Mouse (Mus musculus) lung, postnatal 0 days (tissue): ENCODE measurements at regions not wholly inside any gene's neighbourhood (a gene's known extent, or its start where the extent isn't known, plus 50 kb on each side); places are given as distances from the start of the nearest gene placed in this dataset.

ENCODE experiments used
- ATAC-seq: fragments of 200-750 bp; cut with Nextera tagmentation; 2 replicates; pipeline ENCODE4 v1.8.0; 2017; ENCODE audit warnings: moderate library complexity
- DNase-seq: peaks from one replicate; pipeline ENCODE4 v3.0.0-alpha.2; 2016; ENCODE audit warnings: low spot score
- H3K27ac ChIP-seq: fragments of 300-500 bp; sonication (generic); 2 replicates; pipeline ENCODE4 v1.5.1; 2014; ENCODE audit warnings: antibody characterized with exemption, mild to moderate bottlenecking, low read length, mixed read lengths
- H3K27me3 ChIP-seq: fragments of 300-500 bp; sonication (generic); replicated peaks from 2 replicates; pipeline ENCODE4 v1.6.1; 2014; ENCODE audit warnings: low read length, mixed read lengths; ENCODE audit not compliant: insufficient read depth
- H3K36me3 ChIP-seq: fragments of 300-500 bp; sonication (generic); 2 replicates; pipeline ENCODE4 v1.6.1; 2014; ENCODE audit warnings: low read length, mixed read lengths; ENCODE audit not compliant: insufficient read depth
- H3K4me1 ChIP-seq: fragments of 300-500 bp; sonication (generic); 2 replicates; pipeline ENCODE4 v1.6.1; 2014; ENCODE audit warnings: antibody characterized with exemption, low read depth, low read length, mixed read lengths; ENCODE audit not compliant: insufficient read depth
- H3K4me2 ChIP-seq: fragments of 300-500 bp; sonication (generic); replicated peaks from 2 replicates; pipeline ENCODE4 v1.6.1; 2014; ENCODE audit warnings: low read depth, mild to moderate bottlenecking, low read length, moderate library complexity, mixed read lengths
- H3K4me3 ChIP-seq: fragments of 300-500 bp; sonication (generic); 2 replicates; pipeline ENCODE4 v1.5.1; 2014; ENCODE audit warnings: low read depth, low read length
- H3K9ac ChIP-seq: fragments of 300-500 bp; sonication (generic); replicated peaks from 2 replicates; pipeline ENCODE4 v1.6.1; 2014; ENCODE audit warnings: low read depth, mild to moderate bottlenecking
- H3K9me3 ChIP-seq: fragments of 300-500 bp; sonication (generic); 2 replicates; pipeline ENCODE4 v1.6.1; 2016; ENCODE audit warnings: low read length, mixed read lengths
- CTCF ChIP-seq: IDR thresholded peaks from 2 replicates; pipeline ENCODE4 v1.5.1; 2016; ENCODE audit warnings: antibody characterized with exemption, mild to moderate bottlenecking
- EP300 ChIP-seq: IDR thresholded peaks from 2 replicates; pipeline ENCODE4 v1.6.1; 2016; ENCODE audit warnings: antibody characterized with exemption, mild to moderate bottlenecking, control low read depth
- WGBS: fragments of 180-500 bp; shearing (Covaris S2); extraction: QIAGEN DNeasy Blood & Tissue Kit; methylation state at CpG from one replicate; pipeline ENCODE4 v1.1.7; 2014; 5-methylcytosine and 5-hydroxymethylcytosine counted together

- WGBS, result 42% methylated on average over 1 of the region's 1 CpGs
- ATAC-seq, result peak; percentile 58
- DNase-seq, result peak; percentile 24
- H3K4me2 ChIP-seq, result no peak overlapping the region
- no peaks in the 10 kb centered on the region for H3K9me3 ChIP-seq
- H3K9ac ChIP-seq, result no peak overlapping the region
- no peaks in the 10 kb centered on the region for H3K27me3 ChIP-seq
- H3K27ac ChIP-seq, result no peak overlapping the region
- TF ChIP-seq EP300 (no peak), CTCF (no peak)
- no peak overlapping the region for H3K4me3 ChIP-seq
- H3K4me1 ChIP-seq, result no peaks in the 10 kb centered on the region
- no peaks in the 10 kb centered on the region for H3K36me3 ChIP-seq
Observed at GRCm38 (mm10) chr1:13752479-13752878, 2338.6 kb downstream of the A830018L16Rik start.

- 68% methylated on average over 1 of the region's 1 CpGs for WGBS
- Histone ChIP-seq H3K4me3 (no peak overlapping the region), H3K4me1 (no peaks in the 10 kb centered on the region), H3K9me3 (no peaks in the 10 kb centered on the region), H3K4me2 (no peak overlapping the region), H3K27ac (no peak overlapping the region), H3K9ac (no peak overlapping the region), H3K27me3 (no peaks in the 10 kb centered on the region), H3K36me3 (no peaks in the 10 kb centered on the region)
- DNase-seq (no peak), ATAC-seq (no peak)
- TF ChIP-seq EP300, result no peak
- no peak for TF ChIP-seq CTCF
Observed at GRCm38 (mm10) chr1:13751381-13751780, 2337.5 kb downstream of the A830018L16Rik start.
